Mouse (Mus musculus) liver, postnatal 0 days (tissue): ENCODE results near the gene Sct.

ENCODE experiments used
- CTCF ChIP-seq: sonication (generic); IDR thresholded peaks from 2 replicates; pipeline ENCODE4 v1.5.1; 2016; ENCODE audit warnings: antibody characterized with exemption, low read depth
- EP300 ChIP-seq: IDR thresholded peaks from 2 replicates; pipeline ENCODE4 v1.6.1; 2016; ENCODE audit warnings: antibody characterized with exemption, low read depth, mild to moderate bottlenecking

GRCm38 (mm10) chr7:141328373-141328990 lies 49.5 kb upstream of the Sct start:
- TF ChIP-seq CTCF (no peak), EP300 (no peak)
